Mouse (Mus musculus) heart, postnatal 14 days (tissue): ENCODE results near the gene Smndc1. TPM values are rescaled to one million over a fixed set of nuclear protein-coding genes. Genes with fewer than 3 reads are reported as not detected.

Experiments used
- DNase-seq, 2 experiments: peaks; one replicate each; pipeline ENCODE4 v3.0.0; 2021 to 2022
- intact Hi-C: fragments of 180-260 bp; cut with DNase I; formaldehyde crosslinking; loops from one replicate; pipeline ENCODE4 v1.15.1; 2025
- long read RNA-seq, 2 experiments: library from polyadenylated mRNA; stranded (forward); transcript quantifications; one replicate each; pipeline ENCODE4 v2.0.0; 2021
- total RNA-seq, 2 experiments: library from RNA; stranded (reverse); gene quantifications; 2 replicates each; pipeline ENCODE4 v1.2.3; 2021

The Smndc1 gene
- 10 to 100 TPM; 29.7 to 31.6 TPM for total RNA-seq
- long read RNA-seq, experiment 1, transcript Smndc1-201 (6 exons, 1,948 nt) = major isoform, 12 of 15 reads
- long read RNA-seq, experiment 1, partial matches to known transcripts = 2 of 15 reads
- long read RNA-seq, experiment 1, other reads (novel, unspliced or antisense) = 1 of 15 reads
- long read RNA-seq, experiment 2, transcript Smndc1-201 (6 exons, 1,948 nt) = major isoform, 15 of 19 reads
- long read RNA-seq, experiment 2, partial matches to known transcripts = 3 of 19 reads
- long read RNA-seq, experiment 2, other reads (novel, unspliced or antisense) = 0 of 19 reads

DNA sequence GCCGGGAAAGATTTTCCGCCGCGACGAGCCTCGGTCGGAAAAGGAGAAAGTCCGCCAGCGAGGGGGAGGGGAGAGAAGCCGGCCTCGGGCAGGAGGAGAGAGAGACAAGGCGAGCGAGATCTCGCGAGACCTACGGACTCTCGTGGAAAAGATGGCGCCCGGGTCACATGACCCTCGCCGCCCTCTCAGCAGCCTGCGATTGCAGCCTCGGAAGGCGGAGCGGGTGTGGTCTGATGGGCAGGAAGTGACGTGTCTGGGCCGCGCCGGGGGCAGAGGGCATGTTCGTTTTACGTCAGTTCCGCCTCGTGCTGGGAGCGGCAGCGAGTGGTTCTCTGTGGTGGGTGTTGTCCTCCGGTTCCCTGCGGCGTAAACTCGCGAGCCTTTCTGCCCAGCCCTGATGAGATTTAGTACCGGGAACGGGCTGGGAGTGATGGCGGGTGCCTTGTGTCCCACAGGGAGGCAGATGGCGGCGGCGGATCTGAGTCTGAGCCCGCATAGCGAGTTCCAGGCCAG lies at the start of gene Smndc1:
Gene Smndc1 (minus strand): TSS at position 84 of the 513 bp plus-strand sequence.
- intact Hi-C loops = loop anchor here (5.0 kb wide), 2 partner anchors 247 to 552 kb away; partner anchors contain the start of genes Bbip1 and Shoc2
- peak; percentile 99 for DNase-seq

DNA sequence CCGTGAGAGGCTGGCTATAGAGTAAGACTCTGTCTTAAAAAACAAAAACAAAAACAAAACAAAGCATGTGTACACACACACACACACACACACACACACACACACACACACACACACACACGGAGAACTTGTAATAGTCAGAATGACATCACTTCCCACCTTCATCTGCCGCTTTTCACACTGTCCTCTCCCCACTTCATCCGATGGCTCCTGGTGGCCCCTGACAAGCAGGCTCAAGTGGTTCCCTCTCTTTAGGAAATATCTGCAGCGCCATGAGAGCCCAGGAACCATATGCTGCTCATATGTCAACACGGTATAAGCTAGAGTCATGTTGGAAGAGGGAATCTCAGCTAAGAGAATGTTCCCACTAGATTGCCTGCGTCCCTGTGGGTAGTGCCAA lies 49.0 kb upstream of the Smndc1 start:
- DNase-seq = no peak
- intact Hi-C loops = no loop called here

DNA sequence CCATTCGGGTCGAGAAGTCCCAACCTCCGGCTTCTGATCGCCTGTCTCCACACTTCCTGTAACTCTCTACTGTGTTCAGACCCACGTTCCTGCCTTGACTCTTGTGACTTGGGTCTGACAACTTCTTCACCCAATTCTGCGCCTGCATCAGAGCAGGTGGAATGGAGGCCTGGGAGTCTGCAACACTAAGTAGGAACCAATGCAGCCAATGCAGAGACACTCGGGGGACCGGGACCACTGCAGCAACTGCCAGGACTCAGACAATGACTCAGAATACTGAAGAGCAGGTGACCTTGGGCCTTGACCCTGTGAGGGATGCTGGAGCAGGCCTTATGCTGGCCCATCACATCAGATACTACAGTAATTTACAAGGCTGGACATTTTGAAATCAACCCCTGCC lies 47.6 kb upstream of the Smndc1 start:
- intact Hi-C loops = no loop called here
- no peak for DNase-seq

DNA sequence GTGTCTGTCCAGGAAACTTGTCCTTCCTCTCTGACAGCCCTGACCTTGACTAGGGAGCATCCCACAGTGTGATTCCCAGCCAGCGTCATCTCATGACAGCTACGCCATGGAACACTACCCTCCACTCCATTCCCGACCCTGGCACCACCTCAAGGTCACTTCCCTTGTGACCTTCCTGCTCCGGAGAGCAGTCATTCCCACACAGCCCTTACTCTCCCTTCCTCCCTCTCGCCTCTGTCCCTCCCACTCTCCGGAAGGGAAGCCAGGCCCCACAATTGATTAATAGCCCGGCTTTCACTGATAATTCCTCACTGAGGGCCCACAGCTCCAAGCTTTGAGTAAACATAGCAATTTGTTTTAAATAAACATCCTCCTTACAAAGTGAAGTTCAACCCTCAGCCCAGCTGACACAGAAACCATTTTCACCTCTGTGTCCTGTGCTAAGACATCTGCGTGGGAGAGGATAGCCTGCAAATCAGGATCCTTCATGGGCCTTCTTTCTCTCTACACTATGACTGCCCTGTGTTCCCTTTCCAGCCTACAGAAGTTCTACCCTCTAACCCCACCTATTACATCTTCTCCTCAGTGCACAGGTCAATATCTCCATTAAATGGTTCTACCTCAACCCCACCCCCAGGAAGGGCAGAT lies 47.1 kb upstream of the Smndc1 start:
- DNase-seq = peak; percentile 13 to 34
- intact Hi-C loops = no loop called here

DNA sequence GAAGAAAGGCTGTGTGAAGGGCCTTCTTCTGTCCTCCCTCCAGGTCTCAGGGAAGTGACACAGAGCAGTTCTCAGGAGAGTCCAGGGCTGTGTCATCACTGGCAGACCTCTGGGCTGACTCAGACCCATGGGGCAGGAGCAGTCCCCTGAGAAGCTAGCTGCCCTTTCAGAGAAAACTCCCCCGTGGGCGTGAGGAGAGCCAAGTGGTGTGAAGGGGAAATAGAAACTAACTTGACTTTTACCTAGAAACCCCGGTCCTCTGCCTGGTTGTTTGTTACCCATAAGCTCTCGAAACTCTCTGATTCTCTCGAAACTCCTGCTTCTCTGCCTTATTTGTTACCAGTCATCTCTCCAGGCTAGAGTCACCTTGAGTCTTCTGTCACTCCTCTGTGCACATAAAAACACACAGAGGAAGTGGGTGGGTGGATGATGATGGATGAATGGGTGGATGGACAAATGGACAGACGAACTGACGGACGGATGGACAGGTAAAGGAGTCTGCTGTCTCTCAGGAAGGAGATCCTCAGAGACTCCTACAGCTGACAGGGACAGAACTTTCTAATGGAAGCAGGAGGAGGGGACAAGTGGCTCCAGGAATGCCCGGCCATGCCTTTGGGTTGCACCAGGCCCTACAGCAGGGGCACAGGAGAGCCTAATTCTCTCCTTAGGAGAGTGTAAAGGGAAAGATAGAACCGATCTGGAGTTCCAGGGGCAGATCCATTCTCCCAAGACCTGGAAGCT lies 43.7 kb upstream of the Smndc1 start:
- DNase-seq = no peak
- intact Hi-C loops = no loop called here

DNA sequence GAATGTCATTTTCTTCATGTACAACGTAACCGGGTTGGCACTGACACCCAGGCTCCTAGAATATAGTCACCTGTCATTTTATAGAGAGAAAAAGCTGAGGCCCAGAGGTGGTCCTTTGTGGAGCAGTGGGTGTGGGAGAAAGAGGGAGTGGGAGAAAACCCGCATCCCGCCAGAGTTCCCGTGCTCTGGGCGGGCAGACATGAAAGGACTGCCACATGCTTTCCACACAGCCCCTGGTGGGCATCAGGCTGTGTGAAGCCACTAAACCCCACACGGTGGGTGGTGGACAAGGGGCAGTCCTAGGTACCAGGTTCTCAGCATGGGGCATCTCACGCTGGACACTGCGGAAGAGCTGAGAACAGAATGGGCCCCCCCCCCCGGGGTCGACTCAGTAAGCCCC lies 40.6 kb upstream of the Smndc1 start:
- no peak for DNase-seq
- intact Hi-C loops = no loop called here

DNA sequence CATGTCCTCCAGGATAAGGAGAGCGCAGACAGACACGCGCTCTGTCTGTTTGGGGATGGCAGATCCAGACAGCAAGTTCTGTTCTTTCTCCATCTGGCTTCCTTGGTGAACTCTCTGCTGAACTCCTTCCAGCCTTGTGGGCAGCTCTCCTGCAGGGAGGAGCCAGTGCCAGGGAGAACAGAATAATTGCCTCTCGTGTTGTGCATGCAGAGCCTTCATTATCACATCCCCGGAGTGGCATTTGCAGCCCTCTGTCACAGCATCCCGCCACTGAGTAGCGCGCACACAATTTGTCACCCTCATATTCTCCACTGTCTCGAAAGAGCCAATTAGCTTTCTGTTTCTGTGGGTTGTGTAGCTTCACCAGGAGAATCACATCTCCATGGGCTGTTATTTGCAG lies 40.0 kb upstream of the Smndc1 start:
- DNase-seq = no peak
- intact Hi-C loops = no loop called here

DNA sequence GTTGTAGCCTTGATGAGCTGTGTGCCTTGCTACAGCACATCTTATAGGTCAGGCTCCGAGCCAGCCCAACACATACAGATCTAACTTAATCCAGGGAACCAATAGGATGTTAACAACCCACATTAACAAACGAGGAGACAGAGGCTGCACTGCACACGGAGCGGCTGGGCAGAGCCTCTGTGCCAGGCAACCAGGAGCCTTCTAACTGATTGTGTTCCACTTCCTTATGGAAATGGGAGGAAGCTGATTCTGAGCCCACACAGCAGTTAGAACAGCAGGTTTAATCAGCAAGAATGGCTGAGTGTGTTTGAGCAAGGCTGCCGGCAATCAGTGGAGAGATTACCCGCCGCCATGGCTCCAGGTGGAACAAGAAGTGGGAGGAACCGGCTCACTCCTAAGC lies 37.4 kb upstream of the Smndc1 start:
- intact Hi-C loops = loop anchor here (5.0 kb wide), 1 partner anchor 44 kb away; no protein-coding TSS in a partner anchor
- DNase-seq = no peak

DNA sequence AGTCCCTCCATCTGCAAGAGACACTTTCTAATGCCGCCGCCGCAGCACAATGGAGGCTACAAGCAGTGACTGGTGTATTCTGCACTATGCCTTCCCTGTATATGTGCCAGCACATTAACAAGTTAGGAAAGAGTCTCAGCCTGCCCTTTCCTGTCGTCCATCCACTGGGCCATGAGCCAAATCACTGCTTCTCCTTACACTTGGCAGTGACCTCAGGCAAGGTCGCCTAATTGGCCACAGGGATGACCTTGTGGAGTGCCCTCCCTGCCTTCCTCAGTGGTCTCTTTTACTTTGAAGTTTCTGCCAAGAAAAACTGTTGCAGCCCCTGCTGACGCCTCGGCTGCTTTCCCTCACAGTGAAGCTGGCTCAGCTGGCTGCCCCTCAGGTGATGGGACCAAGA lies 37.0 kb upstream of the Smndc1 start:
- no peak for DNase-seq
- intact Hi-C loops = loop anchor here (5.0 kb wide), 1 partner anchor 45 kb away; no protein-coding TSS in a partner anchor

DNA sequence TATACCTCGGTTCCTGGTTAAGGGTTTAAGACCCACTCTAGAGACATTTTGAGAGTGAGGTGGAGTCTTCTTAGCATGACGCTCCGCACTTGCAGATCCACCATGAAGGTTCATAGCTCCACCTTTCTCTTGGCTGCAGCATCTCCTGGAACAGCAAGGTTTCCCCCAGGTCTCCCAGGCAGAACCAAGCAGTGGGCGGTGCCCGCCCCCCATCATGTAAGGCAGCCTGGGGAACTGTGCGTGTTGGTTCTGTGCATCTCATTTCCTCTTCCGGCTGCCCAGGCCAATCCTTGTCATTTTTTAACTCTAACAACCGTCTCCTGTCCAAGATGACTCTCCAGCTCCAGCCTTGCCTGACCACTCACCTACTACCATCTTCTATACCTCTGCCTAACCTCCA lies 35.4 kb upstream of the Smndc1 start:
- intact Hi-C loops = loop anchor here (5.0 kb wide), 1 partner anchor 46 kb away; no protein-coding TSS in a partner anchor
- DNase-seq = no peak

DNA sequence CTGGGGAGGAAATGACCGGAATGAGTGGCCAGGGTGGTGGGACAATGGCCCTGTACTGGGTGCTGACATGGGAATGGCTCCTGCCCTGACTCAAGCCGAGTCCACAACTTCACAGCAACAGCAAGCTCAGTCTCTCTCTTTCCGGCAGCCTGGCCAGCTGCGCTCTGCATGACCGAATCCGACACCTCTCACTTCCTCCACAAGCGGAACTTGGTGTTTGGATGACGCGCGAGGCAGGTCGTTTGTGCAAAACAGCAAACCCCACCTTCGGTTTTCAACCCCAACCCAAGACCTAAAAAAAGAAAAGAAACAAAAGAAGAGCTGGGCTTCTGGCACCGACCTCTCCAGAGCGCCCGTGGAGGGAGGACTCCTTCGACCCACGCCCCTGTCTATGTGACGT lies 34.3 kb upstream of the Smndc1 start:
- intact Hi-C loops = loop anchor here (5.0 kb wide), 1 partner anchor 48 kb away; no protein-coding TSS in a partner anchor
- DNase-seq = peak; percentile 32 to 43

DNA sequence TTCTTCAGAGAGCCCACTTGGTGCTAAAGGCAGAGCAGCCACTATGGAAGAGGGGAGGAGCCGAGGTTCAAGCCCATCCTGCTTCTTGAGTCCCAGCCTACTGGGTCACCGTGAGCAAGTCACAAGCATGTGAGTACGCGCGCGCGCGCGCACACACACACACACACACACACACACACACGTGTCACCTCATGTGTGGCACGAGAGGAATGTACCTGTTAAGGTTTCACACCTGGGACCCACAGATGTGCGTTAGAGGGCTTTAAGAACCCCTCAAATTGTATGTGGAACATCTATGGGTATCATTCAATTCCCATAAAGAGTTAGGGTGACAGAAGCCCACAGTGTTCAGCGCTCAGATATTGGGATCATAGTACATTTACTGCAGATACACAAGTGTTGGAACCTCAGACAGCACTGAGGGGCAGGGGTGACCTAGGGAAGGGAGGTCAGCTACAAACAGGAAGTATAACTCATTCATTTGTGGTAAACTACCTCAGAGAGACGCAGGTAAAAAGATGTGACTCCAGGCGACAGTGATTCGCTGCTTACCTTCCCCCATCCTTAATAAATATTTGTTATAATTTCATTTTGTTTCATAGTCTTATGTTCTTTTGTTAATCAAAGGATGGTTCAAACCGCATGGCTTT lies 33.6 kb upstream of the Smndc1 start:
- DNase-seq = no peak
- intact Hi-C loops = no loop called here

DNA sequence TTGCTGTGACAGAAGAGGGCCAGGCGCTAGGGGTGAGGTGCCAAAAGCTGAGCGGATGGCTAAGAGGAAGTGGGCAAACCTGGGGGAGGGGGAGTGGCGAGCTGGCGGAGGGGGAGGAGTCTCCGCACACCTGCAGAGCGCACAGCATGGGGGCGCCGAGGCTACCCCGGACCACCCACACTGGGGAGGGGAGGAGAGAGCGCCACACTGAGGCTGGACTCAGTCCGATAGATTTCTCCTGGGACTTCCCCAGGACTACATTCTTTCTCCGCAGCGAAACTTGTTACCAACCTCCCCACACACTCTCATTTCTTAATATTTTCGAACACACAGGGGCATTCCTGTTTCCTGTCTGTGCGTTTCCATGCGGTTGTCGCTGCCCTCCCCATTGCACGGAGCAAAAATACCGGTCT lies 33.0 kb upstream of the Smndc1 start:
- no peak for DNase-seq
- intact Hi-C loops = no loop called here

DNA sequence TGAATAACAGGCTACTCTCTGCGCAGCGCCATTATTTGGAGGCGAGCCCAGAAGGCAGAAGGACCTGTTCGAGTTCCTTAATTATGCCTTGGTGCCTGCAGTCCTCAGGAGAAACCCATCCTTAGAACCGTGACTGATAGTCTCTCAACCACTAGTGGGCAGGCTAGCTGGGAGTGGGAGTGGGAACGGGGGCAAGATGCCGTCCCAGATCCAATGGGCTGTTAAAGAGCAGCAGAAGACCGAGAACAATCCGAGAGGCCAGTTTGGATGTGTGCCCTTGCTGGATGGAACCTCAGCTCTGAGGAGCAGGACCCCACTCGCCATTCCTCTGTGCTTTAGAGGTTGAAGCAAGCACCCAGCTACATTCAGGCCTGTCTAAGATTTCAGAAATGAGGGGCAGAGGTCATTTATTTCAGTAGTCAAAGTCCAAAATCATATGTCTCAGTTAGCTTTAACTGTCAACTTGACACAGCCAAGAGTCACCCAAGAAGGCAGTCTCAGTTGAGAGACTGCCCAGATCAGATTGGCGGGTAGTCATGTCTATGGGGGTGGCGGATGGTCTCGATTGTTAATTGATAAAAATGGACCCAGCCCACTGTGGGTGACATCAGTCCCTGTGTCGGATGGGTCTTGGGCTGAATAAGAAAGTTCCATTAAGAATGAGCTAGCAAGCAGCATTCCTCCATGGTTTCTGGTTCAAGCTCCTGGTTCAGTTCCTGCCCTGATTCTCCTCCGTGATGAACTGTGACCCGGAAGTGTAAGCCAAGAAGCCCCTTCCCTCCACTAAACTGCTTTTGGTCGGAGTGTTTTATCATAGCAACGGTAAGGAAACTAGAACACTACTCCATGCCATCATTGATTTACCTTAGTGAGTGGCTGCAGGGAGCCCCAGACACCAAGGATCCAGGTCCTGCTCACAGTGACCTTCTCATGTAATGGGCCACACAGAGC lies 32.3 kb upstream of the Smndc1 start:
- no peak for DNase-seq
- intact Hi-C loops = no loop called here

DNA sequence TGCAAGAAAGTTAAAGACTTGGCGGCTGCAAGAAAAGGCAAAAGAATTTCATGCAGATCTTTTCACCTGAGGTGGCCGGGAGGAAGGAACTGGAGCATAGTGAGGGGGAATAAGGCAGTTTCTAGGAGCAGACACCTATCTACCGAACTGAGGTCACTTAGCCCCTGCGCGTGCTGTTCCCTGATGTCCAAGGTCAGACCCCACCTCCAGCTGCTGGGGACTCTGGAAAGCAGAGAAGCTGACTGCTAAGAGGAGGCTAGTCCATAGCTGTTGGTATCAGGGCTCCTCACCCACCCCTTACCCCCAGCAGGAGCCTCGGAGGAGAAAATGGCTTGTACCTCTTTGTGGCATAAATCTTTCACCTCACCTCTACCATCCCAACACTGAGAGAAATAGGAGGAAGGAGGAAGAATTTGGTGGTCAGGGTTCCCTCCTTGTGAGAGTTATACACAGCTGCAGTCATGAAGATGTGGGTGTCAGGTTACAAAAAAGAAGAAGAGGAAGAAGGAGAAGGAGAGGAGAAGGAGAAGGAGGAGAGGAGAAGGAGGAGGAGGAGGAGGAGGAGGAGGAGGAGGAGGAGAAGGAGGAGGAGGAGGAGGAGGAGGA lies 31.3 kb upstream of the Smndc1 start:
- DNase-seq = no peak
- intact Hi-C loops = loop anchor here (2.0 kb wide), 1 partner anchor 107 kb away; the partner anchor contains the start of gene Dusp5

DNA sequence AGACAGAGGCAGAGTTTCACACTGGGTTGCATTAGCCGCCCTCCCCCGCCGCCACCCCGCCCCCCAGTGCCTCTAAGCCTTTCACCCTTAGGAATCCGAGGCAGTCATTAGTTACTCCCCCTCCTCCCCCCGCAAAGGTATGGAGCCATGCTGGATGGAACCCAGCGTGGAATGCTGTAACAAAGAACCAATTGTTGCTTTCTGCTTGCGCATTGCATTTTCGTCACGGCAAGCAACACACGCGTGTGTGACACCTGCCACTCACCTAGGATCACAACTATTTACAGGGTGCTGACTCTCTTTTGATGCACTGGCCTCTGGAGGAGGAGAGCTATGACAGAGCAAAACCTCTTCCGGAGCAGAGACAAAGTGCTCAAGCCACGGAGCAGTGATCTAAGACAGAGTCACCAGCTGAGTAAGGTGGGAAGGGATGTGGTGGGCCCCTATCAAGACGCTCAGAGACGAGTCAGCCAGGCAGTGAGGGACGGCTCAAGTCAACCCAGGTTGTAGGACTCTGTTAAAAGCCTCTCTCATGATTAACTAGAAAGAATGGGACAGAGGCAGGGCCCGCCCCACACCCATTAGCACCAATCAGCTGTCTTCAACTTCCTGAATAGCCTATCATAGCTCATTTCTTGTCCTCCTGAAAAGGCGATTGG lies 30.7 kb upstream of the Smndc1 start:
- peak; percentile 63 to 78 for DNase-seq
- intact Hi-C loops = loop anchor here (2.0 kb wide), 1 partner anchor 108 kb away; the partner anchor contains the start of gene Dusp5

DNA sequence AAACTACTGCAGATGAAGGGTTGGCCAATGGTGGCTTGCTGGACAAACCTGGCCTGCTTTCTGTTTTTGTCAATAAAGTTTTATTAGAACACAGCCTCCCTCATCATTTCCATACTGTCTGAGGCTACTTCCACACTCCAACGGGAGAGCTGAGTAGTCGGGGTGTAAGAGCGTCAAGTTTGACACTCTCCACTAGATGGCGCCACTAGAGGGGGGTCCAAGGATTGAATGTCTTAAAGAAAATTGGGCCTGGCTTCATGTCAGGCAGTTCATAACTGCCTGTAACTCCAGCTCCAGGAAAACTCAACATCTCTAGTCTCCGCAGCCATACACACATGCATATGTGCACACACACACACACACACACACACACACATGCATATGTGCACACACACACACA lies 29.5 kb upstream of the Smndc1 start:
- intact Hi-C loops = loop anchor here (1.0 to 2.0 kb wide), 2 partner anchors 109 to 159 kb away; partner anchors contain the start of gene Dusp5

DNA sequence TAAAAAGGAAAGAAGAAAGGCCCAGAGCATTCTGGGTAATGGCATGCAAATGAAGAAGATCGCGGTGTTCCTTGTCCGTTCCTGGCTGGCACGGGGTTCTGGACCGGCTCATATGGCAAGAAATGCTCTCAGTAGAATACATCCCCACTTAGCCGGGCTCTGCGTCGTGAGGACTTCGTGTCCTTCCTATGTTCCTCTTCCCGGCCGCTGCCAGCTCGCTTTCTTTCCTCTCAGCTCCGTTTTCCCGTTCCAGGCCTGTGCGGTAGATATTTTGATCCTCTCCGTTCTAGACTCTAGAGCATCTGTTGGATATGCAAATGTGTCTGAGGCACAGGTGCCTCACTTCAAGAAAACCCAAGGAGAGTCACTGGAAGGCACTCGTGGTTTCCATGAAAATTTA lies 24.8 kb upstream of the Smndc1 start:
- intact Hi-C loops = no loop called here
- DNase-seq = no peak

More for the DNA sequence above, 29.5 kb upstream of the Smndc1 start:
- peak; percentile 67 to 82 for DNase-seq
